Mouse (Mus musculus): ENCODE data around the gene Zfp661. TPM values are rescaled to one million over a fixed set of nuclear protein-coding genes. Genes with fewer than 3 reads are reported as not detected.
A peak's percentile ranks its signal among the peaks of the same experiment; 100 is the strongest.
"Not testable (repeated sequence)": the region's sequence is repeated elsewhere in the genome, so short reads cannot be mapped to it uniquely, and the experiment has no call there.

Zfp661 gene
- polyA plus RNA-seq, 1 experiment from 2014 or later = 7.0 TPM

DNA sequence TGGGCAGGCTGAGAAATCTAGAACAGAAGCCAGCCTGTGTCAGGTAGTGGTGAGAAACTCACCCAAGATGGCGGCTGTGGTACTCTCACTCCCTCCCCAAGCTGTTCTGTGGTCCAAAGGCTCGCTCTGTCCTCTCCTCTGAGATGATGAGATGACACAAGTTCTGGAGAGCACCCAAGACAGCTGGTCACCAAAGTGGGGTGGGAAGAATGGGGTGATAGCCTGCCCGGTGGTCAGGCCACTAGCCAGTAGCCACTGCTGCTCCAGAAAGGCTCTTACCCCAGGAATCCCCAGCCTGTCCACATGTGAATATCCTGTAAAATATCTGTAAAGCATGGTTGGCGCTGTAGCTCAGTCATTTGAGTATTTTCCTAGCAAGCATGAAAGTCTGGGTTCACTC is 25.4 kb upstream of the Zfp661 start:
- no peaks in the 10 kb centered on the region for H3K36me3 ChIP-seq (ENCODE audit: control insufficient read depth, insufficient read depth, low read length)
- H3K27me3 ChIP-seq (ENCODE audit: control insufficient read depth, insufficient read depth, low read depth, low read length) = no peaks in the 10 kb centered on the region
- H3K4me1 ChIP-seq (ENCODE audit: control insufficient read depth, insufficient read depth, low read length) = no peaks in the 10 kb centered on the region
- no peak overlapping the region for H3K27ac ChIP-seq (ENCODE audit: low read length)
- no peak overlapping the region for H3K4me3 ChIP-seq (ENCODE audit: low read depth, low read length)
- no peak overlapping the region for H3K4me2 ChIP-seq (ENCODE audit: low read length)
- H3K9ac ChIP-seq (ENCODE audit: low read depth, low read length) = no peak overlapping the region
- WGBS = 96% methylated on average over 4 of the region's 4 CpGs
- H3K9me3 ChIP-seq (replicated peaks; ENCODE audit: control insufficient read depth, low read length, poor library complexity, severe bottlenecking) = no peaks in the 10 kb centered on the region
- ATAC-seq = no peak

DNA sequence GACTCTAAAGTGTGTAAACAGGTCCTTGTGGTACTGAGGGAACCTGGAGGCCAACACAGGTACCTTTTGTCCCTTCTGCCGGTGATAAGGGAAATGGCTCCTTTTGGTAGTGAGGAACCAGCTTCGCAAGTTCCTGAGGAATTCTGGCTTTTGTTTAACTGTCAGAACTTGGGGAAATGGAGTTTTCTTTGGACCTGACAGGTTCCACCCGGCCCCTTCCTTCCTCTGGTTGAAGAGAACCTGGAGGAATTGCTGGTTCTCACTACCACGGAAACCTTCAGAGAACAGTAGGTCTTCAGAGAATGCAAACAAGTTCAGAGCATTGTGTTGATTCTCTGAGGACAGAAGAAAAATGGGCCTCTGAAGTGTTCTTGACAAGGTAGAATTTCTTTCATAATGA is 24.5 kb upstream of the Zfp661 start:
- Histone ChIP-seq H3K27me3 (ENCODE audit: control insufficient read depth, insufficient read depth, low read depth, low read length) (no peaks in the 10 kb centered on the region), H3K9me3 (replicated peaks; ENCODE audit: control insufficient read depth, low read length, poor library complexity, severe bottlenecking) (no peaks in the 10 kb centered on the region), H3K36me3 (ENCODE audit: control insufficient read depth, insufficient read depth, low read length) (no peaks in the 10 kb centered on the region), H3K9ac (ENCODE audit: low read depth, low read length) (no peak overlapping the region), H3K4me2 (ENCODE audit: low read length) (no peak overlapping the region), H3K27ac (ENCODE audit: low read length) (no peak overlapping the region), H3K4me1 (ENCODE audit: control insufficient read depth, insufficient read depth, low read length) (no peaks in the 10 kb centered on the region), H3K4me3 (ENCODE audit: low read depth, low read length) (no peak overlapping the region)
- whole genome bisulfite sequencing = 89% methylated on average over 4 of the region's 4 CpGs
- ATAC-seq = no peak

DNA sequence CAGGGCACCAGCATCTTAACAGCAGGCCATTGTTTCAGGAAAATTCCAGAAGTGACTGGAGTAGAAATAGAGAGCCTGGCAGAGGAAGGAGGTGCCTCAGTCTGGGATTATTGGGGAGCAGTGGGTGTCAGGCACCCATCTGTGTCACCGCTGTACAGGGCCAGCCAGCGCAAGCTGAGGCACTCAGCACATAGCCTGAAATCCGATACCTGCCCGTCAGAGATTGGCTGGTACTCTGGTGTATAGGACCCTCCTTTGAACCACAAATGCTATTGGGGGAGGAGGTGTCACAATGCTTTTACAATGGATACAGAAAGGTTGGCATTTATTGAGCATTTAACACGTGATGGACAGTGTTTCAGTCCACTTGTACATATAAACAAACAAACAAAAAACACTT is 22.1 kb upstream of the Zfp661 start:
- no peaks in the 10 kb centered on the region for H3K27me3 ChIP-seq (ENCODE audit: control insufficient read depth, insufficient read depth, low read depth, low read length)
- no peak overlapping the region for H3K27ac ChIP-seq (ENCODE audit: low read length)
- 16% methylated on average over 5 of the region's 5 CpGs for WGBS
- no peaks in the 10 kb centered on the region for H3K9me3 ChIP-seq (replicated peaks; ENCODE audit: control insufficient read depth, low read length, poor library complexity, severe bottlenecking)
- no peak overlapping the region for H3K9ac ChIP-seq (ENCODE audit: low read depth, low read length)
- no peak overlapping the region for H3K4me3 ChIP-seq (ENCODE audit: low read depth, low read length)
- no peaks in the 10 kb centered on the region for H3K4me1 ChIP-seq (ENCODE audit: control insufficient read depth, insufficient read depth, low read length)
- H3K36me3 ChIP-seq (ENCODE audit: control insufficient read depth, insufficient read depth, low read length) = peaks cover 9% of the 10 kb centered on the region; the same call in 1 of the 2 replicates
- ATAC-seq = no peak
- H3K4me2 ChIP-seq (ENCODE audit: low read length) = no peak overlapping the region

DNA sequence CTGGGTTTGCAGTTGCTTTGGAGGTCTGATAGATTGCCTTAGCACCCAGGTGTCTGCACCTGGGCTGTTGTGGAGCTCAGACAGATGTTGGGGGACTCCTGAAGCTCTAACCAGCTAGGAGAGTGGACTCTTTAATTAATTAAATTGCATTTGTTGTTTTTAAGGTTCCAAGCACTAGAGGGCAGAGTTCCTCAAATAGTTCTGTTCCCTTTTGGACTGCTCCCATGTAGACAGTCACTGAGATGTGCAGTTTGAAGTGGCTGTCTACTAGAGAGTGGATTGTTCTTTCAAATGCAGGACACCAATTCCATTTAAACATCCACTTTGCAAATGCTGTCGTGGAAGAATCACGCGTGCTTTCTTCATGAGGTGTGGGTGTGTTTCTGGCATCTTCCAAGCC is 21.3 kb upstream of the Zfp661 start:
- no peaks in the 10 kb centered on the region for H3K27me3 ChIP-seq (ENCODE audit: control insufficient read depth, insufficient read depth, low read depth, low read length)
- WGBS = 40% methylated on average over 3 of the region's 3 CpGs
- H3K4me2 ChIP-seq (ENCODE audit: low read length) = no peak overlapping the region
- no peak overlapping the region for H3K27ac ChIP-seq (ENCODE audit: low read length)
- peaks cover 9% of the 10 kb centered on the region; the same call in 1 of the 2 replicates for H3K36me3 ChIP-seq (ENCODE audit: control insufficient read depth, insufficient read depth, low read length)
- no peaks in the 10 kb centered on the region for H3K9me3 ChIP-seq (replicated peaks; ENCODE audit: control insufficient read depth, low read length, poor library complexity, severe bottlenecking)
- ATAC-seq = no peak
- H3K4me1 ChIP-seq (ENCODE audit: control insufficient read depth, insufficient read depth, low read length) = no peaks in the 10 kb centered on the region
- H3K9ac ChIP-seq (ENCODE audit: low read depth, low read length) = no peak overlapping the region
- no peak overlapping the region for H3K4me3 ChIP-seq (ENCODE audit: low read depth, low read length)

DNA sequence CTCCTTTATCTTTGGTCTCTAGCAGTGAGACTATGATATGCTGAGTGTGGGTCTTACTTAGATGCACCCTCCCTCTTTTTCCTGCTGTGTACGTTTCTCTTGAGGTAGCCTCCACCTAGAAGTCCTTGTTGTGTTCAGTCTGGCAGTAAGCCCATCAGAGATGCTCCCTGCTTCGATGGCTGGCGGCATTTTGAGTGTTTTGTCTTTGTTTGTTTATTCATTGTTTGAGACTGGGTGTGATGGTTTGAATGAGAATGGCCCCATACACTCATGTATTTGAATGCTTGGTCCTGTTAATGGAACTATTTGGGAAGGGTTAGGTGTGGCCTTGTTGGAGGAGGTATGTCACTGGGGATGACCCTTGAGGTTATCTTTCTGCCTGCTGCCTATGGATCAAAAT is 18.3 kb upstream of the Zfp661 start:
- H3K4me3 ChIP-seq (ENCODE audit: low read depth, low read length) = no peak overlapping the region
- peaks cover 19% of the 10 kb centered on the region for H3K36me3 ChIP-seq (ENCODE audit: control insufficient read depth, insufficient read depth, low read length)
- no peak overlapping the region for H3K27ac ChIP-seq (ENCODE audit: low read length)
- no peak overlapping the region for H3K4me2 ChIP-seq (ENCODE audit: low read length)
- no peaks in the 10 kb centered on the region for H3K27me3 ChIP-seq (ENCODE audit: control insufficient read depth, insufficient read depth, low read depth, low read length)
- no peaks in the 10 kb centered on the region for H3K4me1 ChIP-seq (ENCODE audit: control insufficient read depth, insufficient read depth, low read length)
- no peak overlapping the region for H3K9ac ChIP-seq (ENCODE audit: low read depth, low read length)
- 92% methylated on average over 3 of the region's 3 CpGs for WGBS
- no peak for ATAC-seq
- H3K9me3 ChIP-seq (replicated peaks; ENCODE audit: control insufficient read depth, low read length, poor library complexity, severe bottlenecking) = no peaks in the 10 kb centered on the region

DNA sequence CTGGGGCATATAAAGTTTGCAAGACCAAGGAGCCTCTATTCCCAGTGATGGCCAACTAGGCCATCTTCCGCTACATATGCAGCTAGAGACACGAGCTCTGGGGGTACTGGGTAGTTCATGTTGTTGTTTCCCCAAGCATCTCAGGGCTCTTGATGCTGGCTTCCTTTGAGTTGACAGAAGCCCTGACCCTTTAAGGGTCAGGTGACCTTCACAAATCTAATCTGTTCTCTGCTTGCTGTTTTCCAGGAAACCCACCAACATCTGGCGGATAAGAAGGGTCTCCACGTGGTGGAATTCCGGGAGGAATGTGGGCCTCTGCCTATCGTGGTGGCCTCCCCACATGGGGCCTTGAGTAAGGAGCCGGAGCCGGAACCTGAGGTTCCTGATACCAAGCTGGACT is 16.5 kb upstream of the Zfp661 start:
- not testable (repeated sequence) for H3K27me3 ChIP-seq (ENCODE audit: control insufficient read depth, insufficient read depth, low read depth, low read length); H3K27ac ChIP-seq (ENCODE audit: low read length); H3K9ac ChIP-seq (ENCODE audit: low read depth, low read length); H3K4me2 ChIP-seq (ENCODE audit: low read length); ATAC-seq; H3K9me3 ChIP-seq (replicated peaks; ENCODE audit: control insufficient read depth, low read length, poor library complexity, severe bottlenecking); H3K4me1 ChIP-seq (ENCODE audit: control insufficient read depth, insufficient read depth, low read length); H3K4me3 ChIP-seq (ENCODE audit: low read depth, low read length)
- H3K36me3 ChIP-seq (ENCODE audit: control insufficient read depth, insufficient read depth, low read length) = peaks cover 32% of the 10 kb centered on the region
- WGBS = 86% methylated on average over 5 of the region's 8 CpGs

DNA sequence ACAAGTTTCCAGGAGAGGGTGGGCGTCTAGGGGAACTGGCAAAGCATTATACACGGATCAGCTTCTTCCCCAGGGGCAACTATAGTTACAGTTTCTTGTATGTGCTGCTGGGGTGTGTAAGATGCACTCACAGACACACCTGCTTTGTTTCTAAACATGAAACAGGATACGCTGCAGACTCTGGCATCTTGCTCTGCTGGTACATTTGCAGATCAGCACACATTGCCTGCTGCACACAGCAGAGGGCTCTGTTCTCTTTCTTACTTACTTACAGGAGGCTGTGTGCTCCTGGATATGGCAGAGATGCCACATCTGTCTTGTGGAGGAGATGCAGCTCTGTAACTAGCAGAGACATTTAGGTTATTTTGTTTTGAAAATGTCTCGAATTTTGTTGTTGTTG is 3.9 kb upstream of the Zfp661 start:
- H3K9ac ChIP-seq (ENCODE audit: low read depth, low read length) = no peak overlapping the region

DNA sequence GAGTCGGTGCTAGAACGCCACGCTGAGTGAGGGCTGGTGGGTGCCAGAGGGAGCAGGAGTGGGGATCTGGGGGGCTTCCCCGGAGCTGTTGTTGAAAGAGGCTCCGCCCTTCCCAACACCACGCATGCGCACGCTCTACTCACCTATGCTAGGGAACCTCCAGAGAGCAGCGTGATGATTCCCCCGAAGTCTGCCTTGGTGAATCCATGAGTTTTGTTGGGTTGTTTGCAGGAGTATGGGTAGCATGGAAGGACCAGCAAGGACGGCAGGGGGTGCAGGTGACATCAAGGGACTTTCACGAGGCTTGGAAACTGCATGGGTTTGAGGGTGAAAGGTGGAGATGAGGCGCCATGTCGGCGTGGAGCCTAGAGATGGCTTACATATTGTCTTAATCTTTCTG is 3.3 kb upstream of the Zfp661 start:
- 82% methylated on average over 15 of the region's 15 CpGs for WGBS

More for the DNA sequence above, 3.9 kb upstream of the Zfp661 start:
- H3K4me3 ChIP-seq (ENCODE audit: low read depth, low read length) = no peak overlapping the region
- H3K27me3 ChIP-seq (ENCODE audit: control insufficient read depth, insufficient read depth, low read depth, low read length) = no peaks in the 10 kb centered on the region
- H3K36me3 ChIP-seq (ENCODE audit: control insufficient read depth, insufficient read depth, low read length) = peaks cover 20% of the 10 kb centered on the region
- no peak overlapping the region for H3K27ac ChIP-seq (ENCODE audit: low read length)
- no peaks in the 10 kb centered on the region for H3K9me3 ChIP-seq (replicated peaks; ENCODE audit: control insufficient read depth, low read length, poor library complexity, severe bottlenecking)
- WGBS = 86% methylated on average over 4 of the region's 4 CpGs
- H3K4me1 ChIP-seq (ENCODE audit: control insufficient read depth, insufficient read depth, low read length) = peaks cover 23% of the 10 kb centered on the region
- ATAC-seq = no peak
- no peak overlapping the region for H3K4me2 ChIP-seq (ENCODE audit: low read length)

DNA sequence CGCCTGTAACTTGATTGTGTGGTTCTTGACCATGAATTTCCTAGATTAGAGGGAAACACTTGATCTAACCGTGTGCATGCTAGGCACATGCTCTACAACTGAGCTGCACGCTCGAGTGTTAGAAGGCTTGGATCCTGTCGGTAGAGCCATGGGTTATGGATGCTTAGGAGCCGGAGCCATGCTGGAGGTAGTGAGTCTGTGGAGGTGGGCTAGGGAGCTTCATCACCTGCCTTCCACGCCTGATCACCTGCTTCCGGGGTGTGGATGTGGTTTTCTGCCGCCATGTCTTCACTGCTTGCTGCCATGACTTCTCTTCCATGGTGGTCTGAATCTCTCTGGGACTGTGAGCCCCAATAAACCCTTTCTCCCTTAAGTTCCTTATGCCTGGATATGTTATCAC is 2.0 kb upstream of the Zfp661 start:
- Histone ChIP-seq H3K4me3 (ENCODE audit: low read depth, low read length) (no peak overlapping the region), H3K4me1 (ENCODE audit: control insufficient read depth, insufficient read depth, low read length) (peaks cover 28% of the 10 kb centered on the region), H3K36me3 (ENCODE audit: control insufficient read depth, insufficient read depth, low read length) (0 out of 2 replicates have a peak, but pooled peaks cover 7% of the 10 kb centered on the region), H3K27me3 (ENCODE audit: control insufficient read depth, insufficient read depth, low read depth, low read length) (no peaks in the 10 kb centered on the region), H3K27ac (ENCODE audit: low read length) (no peak overlapping the region), H3K9me3 (replicated peaks; ENCODE audit: control insufficient read depth, low read length, poor library complexity, severe bottlenecking) (no peaks in the 10 kb centered on the region), H3K9ac (ENCODE audit: low read depth, low read length) (no peak overlapping the region), H3K4me2 (ENCODE audit: low read length) (no peak overlapping the region)
- WGBS = 96% methylated on average over 9 of the region's 9 CpGs
- ATAC-seq = no peak

More for the DNA sequence above, 3.3 kb upstream of the Zfp661 start:
- peaks cover 23% of the 10 kb centered on the region for H3K4me1 ChIP-seq (ENCODE audit: control insufficient read depth, insufficient read depth, low read length)
- no peak overlapping the region for H3K27ac ChIP-seq (ENCODE audit: low read length)
- no peaks in the 10 kb centered on the region for H3K27me3 ChIP-seq (ENCODE audit: control insufficient read depth, insufficient read depth, low read depth, low read length)
- ATAC-seq = no peak
- H3K36me3 ChIP-seq (ENCODE audit: control insufficient read depth, insufficient read depth, low read length) = peaks cover 17% of the 10 kb centered on the region
- H3K9ac ChIP-seq (ENCODE audit: low read depth, low read length) = no peak overlapping the region
- no peak overlapping the region for H3K4me2 ChIP-seq (ENCODE audit: low read length)
- no peak overlapping the region for H3K4me3 ChIP-seq (ENCODE audit: low read depth, low read length)
- no peaks in the 10 kb centered on the region for H3K9me3 ChIP-seq (replicated peaks; ENCODE audit: control insufficient read depth, low read length, poor library complexity, severe bottlenecking)

DNA sequence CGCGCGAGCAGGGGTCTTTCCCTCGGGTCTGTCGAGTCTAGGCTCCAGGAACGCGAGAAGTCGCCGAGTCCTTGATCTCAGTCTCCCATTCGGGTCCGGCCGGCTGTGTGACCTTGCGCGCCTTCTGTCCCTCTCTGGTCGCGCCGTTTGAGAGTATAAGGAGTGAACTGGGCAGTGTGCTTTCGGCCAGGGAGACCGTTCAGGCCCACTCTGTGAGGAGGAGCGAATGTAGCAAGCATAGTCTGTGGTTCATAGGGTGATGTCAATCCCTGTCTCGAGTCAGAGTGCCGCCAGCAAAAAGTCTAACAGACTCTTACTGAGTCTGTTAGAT is 585 bp upstream of the Zfp661 start:
- H3K4me1 ChIP-seq (ENCODE audit: control insufficient read depth, insufficient read depth, low read length) = peaks cover 34% of the 10 kb centered on the region

More for the DNA sequence above, 585 bp upstream of the Zfp661 start:
- H3K36me3 ChIP-seq (ENCODE audit: control insufficient read depth, insufficient read depth, low read length) = 0 out of 2 replicates have a peak, but pooled peaks cover 4% of the 10 kb centered on the region
- peak overlapping the region; percentile 76 for H3K4me3 ChIP-seq (ENCODE audit: low read depth, low read length)
- under 1% methylated on average over 22 of the region's 22 CpGs for WGBS
- H3K27me3 ChIP-seq (ENCODE audit: control insufficient read depth, insufficient read depth, low read depth, low read length) = no peaks in the 10 kb centered on the region
- no peaks in the 10 kb centered on the region for H3K9me3 ChIP-seq (replicated peaks; ENCODE audit: control insufficient read depth, low read length, poor library complexity, severe bottlenecking)
- H3K4me2 ChIP-seq (ENCODE audit: low read length) = peak overlapping the region; percentile 93
- peak overlapping the region; percentile 91 for H3K9ac ChIP-seq (ENCODE audit: low read depth, low read length)
- peak overlapping the region; percentile 94 for H3K27ac ChIP-seq (ENCODE audit: low read length)
- ATAC-seq = no peak; the same call in 1 of the 2 replicates
